Mouse (Mus musculus): ENCODE data around the gene Foxp1.

Gene Foxp1

DNA sequence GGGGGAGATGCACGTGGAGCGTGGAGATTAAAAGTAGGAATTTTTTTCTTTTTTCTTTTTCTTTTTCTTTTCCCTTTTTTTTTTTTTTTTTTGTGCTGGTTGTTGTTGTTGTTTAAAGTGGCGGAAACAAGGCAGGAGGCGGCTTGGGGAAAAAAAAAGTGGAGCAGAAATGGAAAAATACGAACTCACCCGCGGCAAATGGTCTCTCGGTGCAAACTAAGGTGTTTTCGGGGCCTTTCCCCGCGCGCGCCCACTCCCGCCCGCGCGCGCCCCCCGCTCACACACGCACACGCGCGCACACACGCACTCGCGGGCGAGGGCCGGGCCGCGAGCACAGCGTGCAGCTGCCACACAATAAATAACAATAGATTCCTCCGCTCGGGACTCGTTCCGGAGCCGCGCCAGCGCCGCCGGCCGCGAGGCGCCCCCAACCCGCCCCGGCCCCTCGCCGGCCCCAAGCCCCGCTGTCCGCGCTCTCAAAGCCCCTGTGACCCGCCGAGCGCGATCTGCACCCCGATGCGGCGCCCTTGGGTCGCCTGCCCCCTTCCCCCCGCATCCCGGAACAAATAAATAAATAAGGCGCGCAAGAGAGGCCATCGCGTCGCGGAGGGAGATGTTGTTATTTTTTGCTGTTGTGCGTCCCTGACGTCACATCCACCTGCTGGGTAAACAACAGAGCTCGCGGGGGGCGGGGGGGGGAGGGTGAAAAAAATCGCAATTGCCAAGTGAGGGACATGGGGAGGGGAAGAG is at the start of gene Foxp1:
Foxp1 (minus strand) TSS at position 363 of the 750 bp plus-strand sequence.
- peak; percentile 88 for DNase-seq

DNA sequence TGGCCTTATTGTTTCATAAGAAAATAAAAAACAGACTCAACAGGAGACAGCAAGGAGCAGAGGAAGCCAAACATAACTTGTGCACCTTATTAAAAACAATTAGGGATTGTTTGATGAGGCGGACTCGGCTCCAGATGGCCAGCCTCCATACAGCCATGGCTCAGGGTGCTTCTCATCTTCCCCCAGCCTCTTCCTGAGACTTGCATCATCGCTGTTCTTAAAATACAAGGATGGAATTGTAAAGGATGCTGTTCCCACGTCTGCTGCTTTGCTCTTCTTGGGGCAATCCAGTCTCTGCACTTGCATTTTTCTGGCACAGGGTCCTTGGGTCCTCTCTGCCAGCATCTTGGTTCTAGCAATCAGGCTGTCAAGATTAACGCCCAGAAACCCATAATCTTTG is 49.5 kb upstream of the Foxp1 start:
- no peak for DNase-seq

DNA sequence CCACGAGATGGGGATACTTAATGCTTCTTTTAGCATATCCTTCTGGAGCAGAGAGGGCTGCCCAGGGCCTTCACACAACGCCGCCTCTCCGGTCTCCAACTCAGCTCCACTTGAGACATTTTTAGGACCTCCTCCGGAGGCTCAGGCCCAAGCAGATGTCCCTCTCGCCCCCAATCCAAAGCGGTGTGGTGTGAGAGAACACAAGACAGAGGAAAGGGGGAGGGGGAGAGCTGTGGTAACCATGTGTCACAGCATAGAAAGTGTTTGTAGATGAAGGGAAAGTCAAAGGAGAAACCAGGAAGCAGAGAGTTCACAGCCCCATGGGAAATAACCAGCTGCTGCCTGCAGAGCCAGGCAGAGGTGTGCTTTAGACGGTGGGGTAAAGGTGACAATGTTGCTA is 44.4 kb upstream of the Foxp1 start:
- no peak for DNase-seq

DNA sequence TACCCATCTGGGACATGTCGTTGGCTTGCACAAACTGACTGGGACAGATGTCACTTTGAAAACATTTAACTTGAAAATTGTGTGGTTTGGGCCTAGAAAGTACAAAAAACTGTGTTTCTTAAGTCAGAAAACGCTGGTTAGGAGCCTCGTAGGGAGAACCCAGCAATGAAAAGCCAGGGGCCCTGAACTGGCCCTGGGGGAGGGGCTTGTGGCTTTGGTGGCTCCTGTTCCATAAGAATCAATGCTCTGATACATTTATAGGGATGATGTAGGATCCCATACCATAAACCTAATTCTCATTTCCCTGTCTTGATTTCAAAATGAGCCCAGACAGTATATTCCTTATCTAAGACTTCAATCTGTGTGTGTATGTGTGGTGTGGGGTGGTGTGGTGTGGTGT is 42.2 kb upstream of the Foxp1 start:
- no peak for DNase-seq

DNA sequence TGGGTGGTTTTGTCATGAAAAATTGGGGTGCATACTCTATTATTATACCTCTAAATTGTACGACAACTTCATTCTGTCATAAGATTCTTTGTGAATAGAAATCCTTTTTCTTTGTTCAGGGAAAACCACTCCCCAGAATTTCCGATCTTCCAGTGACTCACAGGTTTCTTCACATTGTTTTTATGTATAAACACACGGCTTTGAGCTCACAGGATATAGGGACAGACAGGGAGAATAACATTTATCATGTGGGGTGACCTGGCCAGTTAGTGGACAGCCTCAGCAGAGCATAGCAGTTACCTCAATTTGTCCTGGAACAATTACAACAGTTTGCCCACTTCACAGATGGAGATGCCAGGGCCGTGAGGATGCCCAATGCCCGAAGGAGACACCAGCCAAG is 34.4 kb upstream of the Foxp1 start:
- DNase-seq, result no peak

DNA sequence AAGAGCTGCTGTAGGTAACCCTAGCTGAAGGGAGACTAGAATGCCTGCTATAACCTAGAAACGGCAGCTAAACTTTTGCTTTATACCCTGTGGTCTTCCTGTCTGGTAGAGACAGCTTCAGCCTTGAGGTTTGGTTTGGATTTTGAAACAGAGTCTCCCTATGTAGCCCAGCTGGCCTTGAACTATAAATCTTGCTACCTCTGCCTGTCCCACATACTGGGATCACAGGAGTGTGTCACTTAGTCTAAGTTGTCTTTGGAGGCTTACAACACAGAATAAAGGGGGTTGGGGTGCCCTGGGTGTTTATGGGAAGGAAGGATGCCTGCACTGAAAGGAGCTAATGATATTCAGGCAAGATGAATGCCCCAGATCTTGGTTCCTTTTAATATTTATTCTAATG is 30.3 kb upstream of the Foxp1 start:
- DNase-seq, result no peak

DNA sequence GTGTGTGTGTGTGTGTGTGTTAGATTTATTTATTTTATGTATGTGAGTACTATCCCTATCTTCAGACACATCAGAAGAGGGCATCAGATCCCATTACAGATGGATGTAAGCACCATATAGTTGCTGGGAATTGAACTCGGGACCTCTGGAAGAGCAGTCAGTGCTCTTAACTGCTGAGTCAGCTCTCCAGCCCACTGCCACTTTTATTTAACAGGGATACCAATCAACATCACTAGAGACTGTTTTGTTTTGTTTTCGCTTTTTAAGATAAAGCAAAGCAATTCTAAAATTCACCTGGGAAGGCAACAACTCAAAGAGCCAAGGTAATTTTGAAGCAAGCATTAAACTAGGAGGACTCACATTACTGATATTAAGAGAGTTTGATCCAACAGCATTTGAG is 23.9 kb upstream of the Foxp1 start:
- DNase-seq, result no peak

DNA sequence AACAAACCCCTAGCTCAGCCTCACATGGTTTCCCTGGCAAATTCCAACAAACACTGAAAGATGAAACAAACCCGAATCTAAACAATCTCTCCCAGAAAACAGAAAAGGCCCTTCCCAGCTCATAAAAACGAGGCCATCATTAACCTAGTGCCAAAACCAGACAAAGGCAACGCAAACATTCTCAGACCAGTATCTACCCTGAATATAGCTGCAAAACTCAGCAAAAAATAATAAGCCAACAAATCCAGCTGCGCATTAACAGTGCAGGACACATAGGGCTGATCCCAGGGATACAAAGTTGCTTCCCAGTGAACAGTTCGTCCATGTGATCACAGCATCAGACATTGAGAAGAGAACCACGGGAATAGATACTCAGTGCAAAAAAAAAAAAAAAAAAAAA is 22.9 kb upstream of the Foxp1 start:
- DNase-seq, result no peak

DNA sequence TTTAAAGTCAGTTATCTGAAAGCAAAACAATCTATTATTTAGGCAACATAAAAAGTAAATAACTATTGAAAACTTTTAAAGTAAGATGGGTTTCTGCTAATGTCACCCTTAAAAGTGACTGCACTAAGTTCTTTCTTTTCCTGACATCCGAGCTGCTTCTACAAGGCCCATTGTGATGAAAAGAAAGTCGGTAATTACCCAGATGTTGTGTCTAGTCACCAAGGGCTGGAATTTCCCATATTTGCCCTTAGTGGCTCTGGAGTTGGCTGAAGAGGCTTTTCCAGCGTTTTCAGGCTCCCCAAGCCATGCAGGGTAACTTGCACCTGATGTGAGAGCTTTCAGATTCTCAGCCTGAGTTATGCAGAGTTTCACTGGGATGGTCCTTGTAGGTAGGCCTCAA is 18.6 kb upstream of the Foxp1 start:
- no peak for DNase-seq

DNA sequence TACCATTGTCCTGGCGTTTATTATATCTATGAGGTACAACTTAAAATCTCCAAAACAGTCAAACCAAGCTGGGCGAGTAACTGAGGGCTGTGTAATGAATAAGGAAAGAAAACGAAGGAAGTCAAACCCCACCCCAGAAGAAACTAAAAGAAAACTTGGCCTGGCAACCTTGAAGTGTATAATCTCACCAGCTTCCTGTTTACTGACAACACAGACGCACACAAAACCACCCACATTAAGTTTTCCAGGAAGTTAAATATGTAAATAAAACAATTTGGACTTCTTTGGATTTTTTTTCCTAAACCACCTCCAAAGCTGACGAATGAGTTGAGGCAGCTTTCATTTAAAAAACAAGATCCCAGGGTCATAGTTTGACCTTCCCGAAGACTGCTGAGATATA is 18.1 kb upstream of the Foxp1 start:
- DNase-seq, result no peak

DNA sequence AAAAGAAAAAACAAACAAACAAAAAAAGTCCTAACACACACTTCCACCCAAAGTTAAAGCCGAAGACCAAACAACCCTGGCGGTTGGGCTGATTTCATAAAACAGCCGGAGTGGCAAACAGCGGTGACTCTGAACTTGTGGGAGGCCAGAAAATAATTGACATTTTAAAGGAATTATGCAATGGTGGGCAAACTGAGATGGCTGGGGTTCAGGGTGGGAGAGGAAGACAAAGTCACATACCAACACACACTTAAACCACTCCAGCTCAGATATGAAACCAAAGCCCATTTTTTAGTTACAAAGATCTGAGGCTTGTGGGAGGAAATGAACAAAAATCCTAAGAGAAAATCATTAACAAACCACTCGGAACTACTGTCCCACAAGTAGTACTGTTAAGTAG is 17.6 kb upstream of the Foxp1 start:
- no peak for DNase-seq

DNA sequence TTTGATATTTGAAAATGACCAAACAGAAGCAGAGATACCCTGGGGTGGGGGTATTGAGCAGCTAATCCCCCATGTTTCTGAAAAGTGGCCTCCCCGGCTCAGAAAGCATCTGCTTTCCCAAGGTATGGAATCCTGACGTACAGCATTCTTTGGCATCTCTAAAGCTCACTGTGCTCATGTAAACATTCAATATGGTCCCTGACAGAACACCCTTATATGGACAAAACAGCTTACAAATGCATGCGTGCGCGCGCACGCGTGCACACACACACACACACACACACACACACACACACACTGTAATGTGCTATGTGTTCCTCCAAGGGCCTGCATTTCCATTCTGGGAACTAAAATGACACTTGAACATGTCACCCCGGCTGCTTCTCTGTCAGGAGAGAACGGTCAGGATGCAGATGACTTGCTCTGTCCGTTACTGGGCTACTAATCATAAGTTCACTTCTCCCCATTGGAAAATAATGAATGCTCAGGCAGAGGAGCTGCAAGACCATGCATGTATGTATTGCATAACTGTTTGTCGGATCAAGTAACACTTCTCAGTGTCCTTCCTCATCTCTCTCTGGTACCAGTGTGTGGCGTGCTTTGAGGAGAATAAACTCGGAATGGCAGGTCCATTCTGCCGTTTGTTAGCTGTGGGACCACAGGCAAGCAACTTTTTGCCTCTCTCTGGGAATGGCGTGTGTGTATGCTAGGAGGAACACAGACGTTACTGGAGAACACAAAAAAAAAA is 15.8 kb upstream of the Foxp1 start:
- no peak for DNase-seq

DNA sequence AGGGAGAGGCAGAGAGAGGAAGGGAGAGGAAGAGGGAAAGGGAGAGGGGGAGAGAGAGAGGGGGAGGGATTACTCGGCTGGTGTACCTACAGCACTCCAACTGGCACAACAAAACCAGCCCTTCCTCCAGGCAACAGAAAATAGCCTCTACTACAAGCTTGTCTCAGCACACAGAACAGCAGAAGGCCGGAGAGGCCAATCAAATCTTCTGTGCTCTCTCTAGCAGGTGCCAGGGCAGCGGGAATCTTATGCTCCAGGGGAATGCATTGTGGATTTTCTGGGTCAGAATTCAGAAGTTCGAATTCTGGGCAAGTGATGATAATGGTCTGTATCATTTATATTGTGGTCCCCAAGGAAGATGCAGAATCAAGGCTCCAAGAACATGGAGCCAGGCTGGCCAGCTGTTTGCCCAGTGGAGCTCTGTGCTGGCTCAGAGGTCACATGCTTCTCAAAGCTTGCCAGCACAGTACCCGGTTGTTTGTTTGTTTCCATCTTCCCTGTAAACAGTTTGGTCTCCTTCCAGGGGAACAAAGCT is 11.8 kb upstream of the Foxp1 start:
- peak; percentile 67 for DNase-seq

DNA sequence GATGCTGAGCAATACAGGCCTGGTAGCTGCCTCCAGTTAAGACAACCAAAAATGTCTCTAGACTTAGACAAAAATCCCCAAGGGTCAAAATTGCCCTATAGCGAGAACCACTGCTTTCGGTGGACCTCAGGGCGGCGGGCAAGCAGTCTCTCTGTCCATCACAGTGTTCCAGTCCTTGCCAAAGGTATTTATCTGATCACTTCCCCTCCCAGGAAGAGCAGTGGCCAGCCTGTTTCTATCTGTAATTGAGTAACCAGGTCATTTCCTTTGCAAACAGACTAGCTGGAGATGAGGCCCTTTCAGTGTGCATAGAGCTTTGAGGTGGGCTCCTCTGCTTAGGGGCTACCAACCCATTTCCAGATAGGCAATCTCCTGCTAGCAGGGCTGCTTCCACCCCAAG is 9.9 kb upstream of the Foxp1 start:
- DNase-seq, result no peak

DNA sequence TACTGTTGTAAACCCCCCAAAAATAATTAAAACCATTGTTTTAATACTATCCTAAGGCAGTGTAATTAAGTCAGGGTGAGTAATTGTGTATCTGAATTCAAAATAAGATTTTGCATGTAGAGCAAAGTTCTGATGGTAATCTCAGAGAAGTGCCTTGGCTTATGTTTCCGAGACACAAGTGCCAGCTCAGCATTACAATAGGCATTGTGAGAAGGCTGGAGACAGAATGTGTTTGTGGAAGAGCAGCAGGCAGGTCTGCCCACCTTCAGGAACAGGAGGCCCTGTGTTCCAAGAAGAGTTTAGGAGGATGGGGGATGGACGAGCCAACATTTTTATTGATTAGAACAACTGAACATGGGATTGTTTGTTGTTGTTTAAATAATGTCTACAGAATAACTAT is 6.5 kb upstream of the Foxp1 start:
- DNase-seq, result no peak

DNA sequence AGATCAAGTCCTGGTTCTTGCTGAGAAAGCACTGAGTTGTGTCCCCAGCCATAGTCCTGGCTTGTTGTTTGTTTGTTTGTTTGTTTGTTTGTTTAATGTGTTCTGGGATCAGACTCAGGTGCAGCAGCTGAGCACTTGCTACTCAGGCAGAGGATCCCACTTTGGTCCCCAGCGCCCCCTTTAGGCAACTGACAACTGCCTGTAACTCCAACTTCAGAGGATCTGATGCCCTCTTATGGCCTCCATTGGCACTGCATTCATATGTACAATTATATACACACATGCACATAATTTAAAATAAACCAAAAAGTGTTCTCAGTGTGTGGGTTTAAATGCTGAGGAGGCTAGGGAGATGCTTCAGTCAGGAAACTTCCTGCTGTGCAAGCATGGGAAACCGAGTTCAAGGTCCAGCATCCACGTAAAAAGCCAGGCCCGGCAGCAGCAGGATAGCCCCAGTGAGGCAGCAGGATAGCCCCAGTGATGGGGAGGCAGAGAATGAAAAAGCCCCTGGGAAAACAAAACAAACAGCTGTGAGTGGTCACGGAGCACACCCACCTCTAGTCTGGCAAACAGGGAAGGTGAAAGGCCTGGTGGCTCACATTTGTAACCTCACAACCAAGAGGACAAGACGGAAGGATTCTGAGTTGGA is 5.1 kb upstream of the Foxp1 start:
- DNase-seq, result no peak

DNA sequence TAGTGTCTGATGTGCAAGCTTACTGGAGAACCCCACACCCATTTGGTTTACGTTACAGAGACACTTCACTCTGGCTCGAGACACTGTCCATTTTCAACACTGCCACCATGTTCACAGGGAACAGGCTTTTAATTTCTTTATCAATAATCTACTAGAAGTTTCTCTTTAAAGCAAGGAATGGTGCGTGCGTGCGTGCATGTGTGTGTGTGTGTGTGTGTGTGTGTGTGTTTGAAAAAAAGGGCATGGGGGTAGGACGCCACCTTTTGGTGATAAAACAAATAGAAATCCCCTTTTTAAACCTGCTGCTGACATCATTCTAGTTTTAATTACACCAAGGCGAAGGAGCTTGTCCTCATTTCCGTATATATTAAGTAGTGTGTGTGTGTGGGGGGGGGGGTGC is 2.8 kb upstream of the Foxp1 start:
- peak; percentile 33 for DNase-seq

DNA sequence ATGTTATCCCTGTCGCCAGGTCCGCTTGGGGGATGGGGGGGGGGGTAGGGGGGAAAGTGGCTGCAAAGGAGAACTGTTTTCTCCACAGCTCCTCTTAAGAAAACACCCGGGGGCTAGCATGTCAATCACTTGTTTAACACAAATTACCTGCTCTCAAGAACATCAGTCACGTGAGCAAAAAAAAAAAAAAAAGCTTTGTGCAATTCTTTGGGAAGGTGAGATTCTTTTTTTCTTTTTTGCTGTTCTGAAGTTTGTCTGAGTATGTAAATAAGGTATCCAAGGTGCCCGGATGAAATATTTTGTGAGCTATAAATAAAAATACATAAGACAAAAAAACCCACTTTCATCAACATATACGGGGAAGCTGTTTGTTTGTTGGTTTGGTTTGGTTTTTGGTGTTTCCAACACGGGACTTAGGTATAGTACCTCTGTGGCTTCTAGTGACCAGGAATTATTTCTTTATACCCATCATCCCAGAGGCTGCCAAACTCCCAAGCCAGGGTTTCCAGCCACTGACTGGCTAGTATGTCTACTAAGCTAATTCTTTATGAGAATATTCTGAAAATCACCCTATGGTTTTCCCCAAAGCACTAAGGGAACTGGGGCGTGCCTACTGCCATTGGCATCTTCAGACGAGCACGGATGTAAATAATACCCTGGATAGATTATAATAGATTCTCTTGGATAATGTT is 1.3 kb upstream of the Foxp1 start:
- DNase-seq, result peak; percentile 31

DNA sequence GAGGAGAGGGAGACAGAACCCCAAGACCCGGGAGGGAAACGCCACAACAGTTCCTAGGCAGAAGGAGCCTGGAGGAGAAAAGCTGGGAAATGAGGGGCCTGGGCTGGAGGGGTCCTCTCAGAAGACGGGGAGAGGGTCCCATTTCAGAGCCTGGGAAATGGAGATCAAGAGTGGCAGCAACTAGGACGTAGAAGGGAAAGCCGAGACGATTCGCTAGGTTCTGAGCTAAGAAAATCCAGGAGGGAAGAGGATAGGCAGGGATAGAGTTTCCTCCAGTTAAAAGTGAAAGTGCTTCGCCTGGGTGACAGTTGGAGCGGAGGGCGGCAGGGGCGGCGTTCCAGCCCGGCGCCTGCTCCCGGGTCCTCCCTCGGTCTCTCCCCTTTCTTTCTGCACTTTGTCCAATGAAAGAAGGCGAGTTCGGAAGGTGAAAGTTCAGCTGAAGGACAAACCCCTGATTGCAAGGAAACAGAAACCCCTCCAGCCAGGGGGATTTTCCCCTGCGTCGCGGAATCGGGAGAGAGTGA is 650 bp upstream of the Foxp1 start:
- peak; percentile 75 for DNase-seq

DNA sequence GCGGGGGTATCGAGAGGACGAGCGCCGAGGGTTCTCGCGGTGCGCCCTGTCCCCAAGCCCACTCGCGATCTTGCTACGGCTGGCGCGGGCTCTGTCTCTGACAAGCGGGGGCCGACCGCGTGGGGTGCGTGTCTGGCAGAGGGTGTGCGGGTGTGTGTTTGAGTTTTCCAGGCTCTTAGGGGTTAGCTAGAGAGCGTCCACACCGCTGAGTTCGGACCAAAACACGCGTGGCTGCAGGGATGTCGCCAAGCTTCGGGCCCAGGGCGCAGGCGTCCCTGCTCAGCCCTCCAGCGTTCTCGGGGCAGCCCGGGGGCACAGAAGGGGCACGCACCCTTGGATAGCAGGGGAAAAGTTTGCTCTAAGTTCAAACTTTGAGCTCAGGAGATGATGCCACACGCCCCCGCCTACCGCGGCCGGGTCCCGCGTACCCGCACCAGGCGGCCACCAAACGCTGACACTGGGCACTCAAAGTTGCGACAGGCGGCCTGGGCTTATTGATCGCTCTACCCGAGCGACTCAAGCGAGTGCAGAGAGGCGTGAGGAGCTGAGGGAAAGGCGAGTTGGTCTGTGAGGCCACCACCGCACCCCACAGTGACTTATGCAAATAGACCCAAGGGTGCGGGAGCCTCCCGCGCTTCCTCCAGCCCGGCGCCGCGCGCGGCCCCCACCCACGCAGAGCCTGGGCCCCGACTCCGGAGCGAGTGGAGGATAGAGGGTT is 721 bp downstream of the Foxp1 start:
- DNase-seq, result peak; percentile 43

DNA sequence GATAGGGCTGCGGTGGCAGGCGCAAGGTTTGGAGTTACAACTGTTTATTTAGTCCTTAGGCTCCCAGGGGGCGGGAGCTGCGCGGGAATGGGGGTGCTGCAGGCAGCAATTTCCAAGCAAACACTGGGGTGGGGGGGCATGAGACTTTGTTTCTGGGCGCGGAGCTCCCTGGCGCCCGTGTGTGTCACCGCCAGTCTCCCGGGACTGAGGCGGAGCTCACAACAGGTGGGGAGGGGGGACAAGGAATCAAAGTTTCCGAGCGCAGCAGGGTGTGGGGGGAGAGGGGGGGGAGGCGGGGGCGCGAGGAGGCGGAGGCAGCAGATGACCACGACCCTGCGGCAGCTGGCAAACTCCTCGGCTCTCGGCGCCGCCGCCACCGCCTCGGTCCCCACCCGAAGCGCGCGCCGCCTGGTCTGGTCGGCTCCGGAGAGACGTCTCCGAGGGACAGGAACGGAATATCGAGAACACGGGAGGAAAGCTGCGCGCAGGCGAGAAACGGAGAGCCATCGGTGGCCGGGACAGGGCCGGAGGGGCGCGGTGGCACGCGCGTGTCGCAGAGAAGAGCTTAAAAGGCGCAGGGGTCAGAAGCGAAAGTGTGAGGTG is 1.4 kb downstream of the Foxp1 start:
- peak; percentile 31 for DNase-seq

DNA sequence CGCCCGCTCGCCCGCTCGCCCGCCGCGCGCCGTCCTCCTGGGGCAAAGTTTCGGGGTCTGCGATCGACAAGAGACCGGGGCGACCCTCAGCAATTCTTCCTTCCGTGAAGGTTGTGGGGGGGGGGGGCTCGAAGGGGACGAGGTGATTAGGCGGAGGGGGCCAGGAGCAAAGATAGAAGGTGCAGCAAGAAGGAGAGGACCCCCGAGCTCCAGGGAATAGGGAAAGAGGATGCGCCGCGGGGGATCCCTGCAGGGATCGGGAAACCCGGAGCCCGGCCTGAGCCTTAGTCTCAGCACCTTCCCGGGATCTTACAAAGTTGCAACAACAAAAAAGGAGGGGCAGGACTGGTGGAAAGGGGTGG is 1.9 kb downstream of the Foxp1 start:
- DNase-seq, result peak; percentile 46
